Mouse (Mus musculus) fat pad, adult 2 months (tissue): ENCODE results near the gene Anapc16.

Source experiments
- DNase-seq: peaks from one replicate; pipeline ENCODE4 v3.0.0-alpha.2; 2011; ENCODE audit warnings: low read depth, low spot score; ENCODE audit errors: extremely low read depth

Anapc16 gene

GRCm38 (mm10) chr10:59972534-59972933 lies 30.4 kb downstream of the Anapc16 start:
- DNase-seq, result no peak

GRCm38 (mm10) chr10:59971813-59972212 lies 31.1 kb downstream of the Anapc16 start:
- no peak for DNase-seq

- no peak for DNase-seq
These were observed 32.4 kb downstream of the Anapc16 start for GRCm38 (mm10) chr10:59970450-59971062.

GRCm38 (mm10) chr10:59969821-59970449 lies 33.0 kb downstream of the Anapc16 start:
- no peak for DNase-seq

- DNase-seq, result no peak
These were observed 35.5 kb downstream of the Anapc16 start for GRCm38 (mm10) chr10:59967309-59967942.

GRCm38 (mm10) chr10:59966743-59967142 lies 36.2 kb downstream of the Anapc16 start:
- DNase-seq, result no peak

- no peak for DNase-seq
These were observed 37.1 kb downstream of the Anapc16 start for GRCm38 (mm10) chr10:59965788-59966187.

- no peak for DNase-seq
These were observed 37.6 kb downstream of the Anapc16 start for GRCm38 (mm10) chr10:59965362-59965695.

GRCm38 (mm10) chr10:59964504-59965361 lies 38.2 kb downstream of the Anapc16 start:
- DNase-seq, result no peak

- no peak for DNase-seq
These were observed 39.3 kb downstream of the Anapc16 start for GRCm38 (mm10) chr10:59963609-59964008.

- no peak for DNase-seq
These were observed 43.4 kb downstream of the Anapc16 start for GRCm38 (mm10) chr10:59959517-59959916.

- no peak for DNase-seq
These were observed 44.5 kb downstream of the Anapc16 start for GRCm38 (mm10) chr10:59958458-59958857.

GRCm38 (mm10) chr10:59957171-59958149 lies 45.5 kb downstream of the Anapc16 start:
- no peak for DNase-seq

- no peak for DNase-seq
These were observed 46.3 kb downstream of the Anapc16 start for GRCm38 (mm10) chr10:59956681-59957080.

- no peak for DNase-seq
These were observed 49.3 kb downstream of the Anapc16 start for GRCm38 (mm10) chr10:59953564-59954039.

GRCm38 (mm10) chr10:59952781-59953563 lies 50.0 kb downstream of the Anapc16 start:
- no peak for DNase-seq

- DNase-seq, result no peak
These were observed 50.7 kb downstream of the Anapc16 start for GRCm38 (mm10) chr10:59952152-59952780.

GRCm38 (mm10) chr10:59951211-59952151 lies 51.5 kb downstream of the Anapc16 start, which contains the start of gene Ddit4:
Gene Ddit4 (minus strand): TSS chr10:59951834.
- no peak for DNase-seq
